Mouse (Mus musculus) kidney, postnatal 0 days (tissue): Measurements from ENCODE around the gene 4930432K21Rik. TPM values are rescaled to one million over a fixed set of nuclear protein-coding genes. Genes with fewer than 3 reads are reported as not detected.
A peak's percentile ranks its signal among the peaks of the same experiment; 100 is the strongest.

Experiments used
- ATAC-seq: fragments of 200-750 bp; cut with Nextera tagmentation; replicated peaks from 2 replicates; pipeline ENCODE4 v1.8.0; 2017; ENCODE audit warnings: low read depth, moderate number of reproducible peaks, moderate TSS enrichment, moderate library complexity; ENCODE audit not compliant: low FRiP score
- DNase-seq: peaks from one replicate; pipeline ENCODE4 v3.0.0-alpha.2; 2016; ENCODE audit warnings: low spot score
- H3K27ac ChIP-seq: fragments of 300-500 bp; sonication (generic); 2 replicates; pipeline ENCODE4 v1.5.1; 2014; ENCODE audit warnings: mild to moderate bottlenecking
- H3K27me3 ChIP-seq: fragments of 300-500 bp; sonication (generic); 2 replicates; pipeline ENCODE4 v1.6.1; 2014; ENCODE audit warnings: low read length, mixed read lengths; ENCODE audit not compliant: insufficient read depth
- H3K36me3 ChIP-seq: fragments of 300-500 bp; sonication (generic); 2 replicates; pipeline ENCODE4 v1.6.1; 2014; ENCODE audit warnings: low read length, mixed read lengths; ENCODE audit not compliant: insufficient read depth
- H3K4me1 ChIP-seq: fragments of 300-500 bp; sonication (generic); replicated peaks from 2 replicates; pipeline ENCODE4 v1.6.1; 2014; ENCODE audit warnings: antibody characterized with exemption, low read length, mixed read lengths; ENCODE audit not compliant: insufficient read depth
- H3K4me2 ChIP-seq: fragments of 300-500 bp; sonication (generic); 2 replicates; pipeline ENCODE4 v1.6.1; 2014; ENCODE audit warnings: mild to moderate bottlenecking, low read length, moderate library complexity, mixed read lengths
- H3K4me3 ChIP-seq: fragments of 300-500 bp; sonication (generic); replicated peaks from 2 replicates; pipeline ENCODE4 v1.5.1; 2014; ENCODE audit warnings: low read depth, low read length
- H3K9ac ChIP-seq: fragments of 300-500 bp; sonication (generic); 2 replicates; pipeline ENCODE4 v1.6.1; 2014; ENCODE audit warnings: low read depth, low read length
- H3K9me3 ChIP-seq: fragments of 300-500 bp; sonication (generic); replicated peaks from 2 replicates; pipeline ENCODE4 v1.6.1; 2016; ENCODE audit warnings: low read length, inconsistent platforms, mixed read lengths
- CTCF ChIP-seq: IDR thresholded peaks from 2 replicates; pipeline ENCODE4 v1.5.1; 2016; ENCODE audit warnings: antibody characterized with exemption, low read depth, mild to moderate bottlenecking, moderate library complexity
- WGBS: fragments of 180-500 bp; shearing (Covaris S2); extraction: QIAGEN DNeasy Blood & Tissue Kit; methylation state at CpG from one replicate; pipeline ENCODE4 v1.1.7; 2014; 5-methylcytosine and 5-hydroxymethylcytosine counted together
- polyA plus RNA-seq: library from polyadenylated mRNA; unstranded; fragments of >200 nt; fragmentation: Nextera tagmentation; extraction: Ambion mirVana; gene quantifications from 2 replicates; pipeline ENCODE4 v1.2.1, GENCODE M21; 2015

The 4930432K21Rik gene
- polyA plus RNA-seq, 1 experiment from 2014 or later: 1.3 TPM

- Histone ChIP-seq H3K27me3 (no peaks in the 10 kb centered on the region), H3K27ac (peak overlapping the region; percentile 84), H3K9ac (no peak overlapping the region), H3K4me1 (peaks cover 15% of the 10 kb centered on the region), H3K4me3 (peak overlapping the region; percentile 12; the same call in 1 of the 2 replicates), H3K4me2 (peak overlapping the region; percentile 49), H3K36me3 (no peaks in the 10 kb centered on the region), H3K9me3 (no peaks in the 10 kb centered on the region)
- peak; percentile 74 for DNase-seq
- 3% methylated on average over 33 of the region's 33 CpGs for WGBS
- peak; percentile 70 for ATAC-seq
- no peak for TF ChIP-seq CTCF
Observed at GRCm38 (mm10) chr8:84192555-84192954, 44.7 kb downstream of the 4930432K21Rik start.

DNA sequence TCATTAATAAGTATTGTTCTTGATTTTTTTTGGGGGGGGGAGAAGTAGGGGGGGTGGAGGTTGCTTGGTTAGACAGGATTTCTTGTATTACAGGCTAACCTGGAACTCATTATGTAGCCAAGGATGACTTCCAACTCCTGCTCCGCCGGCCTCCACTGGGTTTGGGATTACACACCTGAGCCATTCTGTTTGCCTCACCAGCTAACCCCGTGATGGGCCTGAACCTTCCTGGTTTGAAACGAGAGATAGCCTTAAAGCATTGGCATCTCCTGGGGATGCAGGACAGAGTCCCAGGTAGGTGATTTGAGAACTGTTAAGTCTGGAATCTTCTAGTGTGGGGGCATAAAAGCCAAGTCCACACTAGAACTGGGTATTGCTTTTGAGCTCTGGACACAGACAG is 45.3 kb downstream of the 4930432K21Rik start:
- H3K27me3 ChIP-seq: no peaks in the 10 kb centered on the region
- ATAC-seq (no peak), DNase-seq (no peak)
- no peak for TF ChIP-seq CTCF
- H3K36me3 ChIP-seq: no peaks in the 10 kb centered on the region
- peaks cover 21% of the 10 kb centered on the region for H3K4me1 ChIP-seq
- H3K4me2 ChIP-seq: peak overlapping the region; percentile 49; the same call in 1 of the 2 replicates
- WGBS: 70% methylated on average over 4 of the region's 4 CpGs
- H3K4me3 ChIP-seq: no peak overlapping the region
- no peak overlapping the region for H3K9ac ChIP-seq
- no peak overlapping the region for H3K27ac ChIP-seq
- H3K9me3 ChIP-seq: no peaks in the 10 kb centered on the region

DNA sequence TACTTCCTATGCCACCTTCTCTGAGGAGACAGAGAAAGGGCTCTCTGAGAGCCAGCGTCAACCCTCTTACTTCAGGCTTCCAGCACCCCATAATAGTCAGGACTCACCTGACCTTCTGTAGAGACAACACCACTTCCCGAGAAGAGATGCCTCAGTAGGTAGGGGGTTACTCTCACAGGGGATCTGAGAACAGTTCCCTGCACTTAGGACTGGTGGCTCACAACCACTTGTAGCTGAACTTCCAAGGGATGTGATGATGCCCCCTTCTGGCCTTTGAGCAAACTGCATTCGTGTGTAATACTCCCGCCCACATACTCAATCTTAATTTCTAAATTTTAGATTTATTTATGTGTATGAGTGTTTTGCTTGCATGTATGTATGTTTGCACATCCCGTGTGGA is 45.7 kb downstream of the 4930432K21Rik start:
- Histone ChIP-seq H3K4me1 (peaks cover 25% of the 10 kb centered on the region), H3K27ac (no peak overlapping the region), H3K9ac (no peak overlapping the region), H3K4me2 (no peak overlapping the region), H3K27me3 (no peaks in the 10 kb centered on the region), H3K36me3 (no peaks in the 10 kb centered on the region), H3K4me3 (no peak overlapping the region), H3K9me3 (no peaks in the 10 kb centered on the region)
- TF ChIP-seq CTCF: peak; percentile 66
- ATAC-seq: no peak
- WGBS: 85% methylated on average over 5 of the region's 5 CpGs
- no peak for DNase-seq

DNA sequence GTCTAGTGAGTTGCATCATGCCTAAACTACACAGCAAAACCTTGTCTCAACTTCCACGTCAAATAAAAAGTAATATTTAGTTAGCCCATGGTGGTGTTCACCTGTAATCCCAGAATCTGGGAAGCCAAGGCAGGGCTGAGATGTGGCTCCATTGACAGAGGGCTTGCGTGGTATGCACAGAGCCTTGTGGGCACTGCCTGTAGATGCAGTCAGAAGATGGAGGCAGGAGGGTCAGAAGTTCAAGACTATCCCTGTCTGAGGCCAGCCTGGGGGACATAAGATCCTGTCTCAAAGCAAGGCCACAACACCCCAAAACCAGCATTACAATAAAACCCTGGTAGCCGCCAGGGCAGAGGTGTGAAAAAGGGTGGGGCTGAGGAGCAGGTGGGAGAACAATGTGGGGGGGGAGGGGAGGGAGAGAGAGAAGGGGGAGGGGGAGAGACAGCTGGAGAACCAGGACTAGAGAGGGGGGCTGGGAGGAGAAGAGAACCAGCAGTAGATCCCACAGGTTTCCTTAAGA is 46.5 kb downstream of the 4930432K21Rik start:
- WGBS: 82% methylated on average over 3 of the region's 3 CpGs

DNA sequence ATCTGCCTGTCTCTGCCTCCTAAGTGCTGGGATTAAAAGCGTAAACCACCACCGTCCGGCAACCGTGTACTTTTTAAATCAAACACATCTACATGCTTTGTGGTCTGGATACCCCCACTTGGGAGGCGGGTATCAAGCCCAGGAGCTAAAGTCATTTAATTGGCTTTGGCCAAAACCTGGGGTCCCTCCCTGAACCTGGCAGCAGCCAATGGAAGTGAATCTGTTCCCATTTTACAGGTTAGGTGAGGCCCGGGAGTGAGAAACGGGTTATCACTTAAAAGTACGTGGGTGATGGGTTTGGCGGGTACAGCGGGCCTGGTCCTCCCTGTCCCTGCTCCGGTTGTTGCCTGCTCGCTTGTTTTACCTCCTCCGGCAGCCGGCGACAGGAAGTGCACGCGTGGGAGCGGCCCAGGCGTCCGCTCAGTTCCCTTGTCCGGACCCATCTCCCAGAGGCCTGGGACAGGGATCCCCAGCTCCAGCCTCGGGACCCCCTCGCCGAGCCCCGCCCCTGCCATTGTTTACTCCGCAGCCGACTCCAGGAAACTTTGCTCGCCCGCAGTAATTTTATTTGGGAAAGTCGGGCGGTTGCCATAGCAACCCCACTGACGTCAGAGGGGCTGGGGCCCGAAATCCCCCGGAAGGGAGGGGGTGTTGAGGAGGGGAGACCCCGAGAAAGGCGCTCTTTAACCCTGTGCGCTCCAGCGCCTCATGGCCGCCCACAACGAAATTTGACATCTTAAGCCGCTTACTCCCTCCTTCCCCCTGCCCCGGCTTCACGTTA is 49.5 kb downstream of the 4930432K21Rik start:
- no peak for TF ChIP-seq CTCF
- peak overlapping the region; percentile 45 for H3K4me3 ChIP-seq
- H3K9me3 ChIP-seq: no peaks in the 10 kb centered on the region
- H3K36me3 ChIP-seq: no peaks in the 10 kb centered on the region
- H3K27ac ChIP-seq: peak overlapping the region; percentile 94
- ATAC-seq (peak; percentile 14), DNase-seq (peak; percentile 98)
- H3K4me2 ChIP-seq: peak overlapping the region; percentile 61
- peak overlapping the region; percentile 55 for H3K9ac ChIP-seq
- peaks cover 46% of the 10 kb centered on the region for H3K4me1 ChIP-seq
- WGBS: 5% methylated on average over 43 of the region's 43 CpGs
- no peaks in the 10 kb centered on the region for H3K27me3 ChIP-seq

More for the DNA sequence above, 46.5 kb downstream of the 4930432K21Rik start:
- H3K27ac ChIP-seq: no peak overlapping the region
- no peak for TF ChIP-seq CTCF
- no peaks in the 10 kb centered on the region for H3K9me3 ChIP-seq
- H3K4me2 ChIP-seq: no peak overlapping the region
- peaks cover 30% of the 10 kb centered on the region for H3K4me1 ChIP-seq
- no peak for DNase-seq
- H3K4me3 ChIP-seq: no peak overlapping the region
- H3K27me3 ChIP-seq: no peaks in the 10 kb centered on the region
- no peaks in the 10 kb centered on the region for H3K36me3 ChIP-seq
- no peak for ATAC-seq
- H3K9ac ChIP-seq: no peak overlapping the region

DNA sequence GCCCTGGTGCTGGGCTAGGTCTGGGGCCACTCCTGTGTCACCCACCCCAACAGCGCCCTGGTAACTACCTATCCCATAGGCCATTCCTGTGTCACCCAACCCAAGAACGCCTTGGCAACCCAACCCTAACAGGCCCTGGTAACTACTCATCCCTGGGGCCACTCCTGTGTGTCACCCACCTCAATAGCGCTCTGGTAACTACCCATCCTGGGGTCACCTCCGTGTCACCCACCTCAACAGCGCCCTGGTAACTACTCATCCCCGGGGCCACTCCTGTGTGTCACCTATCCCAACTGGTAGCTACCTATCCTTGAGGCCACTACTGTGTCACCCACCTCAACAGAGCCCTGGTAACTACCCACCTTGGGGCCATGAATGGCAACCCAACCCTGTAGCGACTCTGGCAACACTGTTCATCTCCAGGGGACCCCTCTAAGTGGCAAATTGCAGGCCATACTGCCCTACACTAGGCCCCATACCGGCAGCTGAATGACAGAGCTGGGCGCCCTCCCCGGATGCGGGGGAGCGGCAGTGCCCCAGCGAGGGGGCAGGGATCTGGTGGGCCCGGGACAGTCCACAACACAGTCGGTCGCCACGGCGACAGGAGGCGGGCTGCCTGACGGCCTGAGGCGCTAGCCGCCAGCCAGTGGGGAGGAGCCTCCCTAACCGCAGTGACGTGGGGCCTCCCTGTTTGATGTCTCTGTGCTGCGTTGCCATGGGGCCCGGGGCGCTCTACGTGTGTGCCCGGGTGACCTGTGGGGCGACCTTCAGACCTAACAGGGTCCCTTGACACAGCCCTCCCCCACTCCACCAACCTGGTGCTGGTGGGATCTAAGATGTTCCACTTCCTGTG is 50.3 kb downstream of the 4930432K21Rik start:
- peak overlapping the region; percentile 45 for H3K4me3 ChIP-seq
- WGBS: 2% methylated on average over 30 of the region's 30 CpGs
- H3K27me3 ChIP-seq: no peaks in the 10 kb centered on the region
- H3K9ac ChIP-seq: peak overlapping the region; percentile 55
- DNase-seq (peak; percentile 97), ATAC-seq (peak; percentile 85)
- TF ChIP-seq CTCF: no peak; the same call in 1 of the 2 replicates
- no peaks in the 10 kb centered on the region for H3K36me3 ChIP-seq
- H3K4me1 ChIP-seq: peaks cover 45% of the 10 kb centered on the region
- peak overlapping the region; percentile 94 for H3K27ac ChIP-seq
- peak overlapping the region; percentile 61 for H3K4me2 ChIP-seq
- H3K9me3 ChIP-seq: no peaks in the 10 kb centered on the region
